Mouse (Mus musculus): ENCODE measurements around the gene Unc13b.

DNA sequence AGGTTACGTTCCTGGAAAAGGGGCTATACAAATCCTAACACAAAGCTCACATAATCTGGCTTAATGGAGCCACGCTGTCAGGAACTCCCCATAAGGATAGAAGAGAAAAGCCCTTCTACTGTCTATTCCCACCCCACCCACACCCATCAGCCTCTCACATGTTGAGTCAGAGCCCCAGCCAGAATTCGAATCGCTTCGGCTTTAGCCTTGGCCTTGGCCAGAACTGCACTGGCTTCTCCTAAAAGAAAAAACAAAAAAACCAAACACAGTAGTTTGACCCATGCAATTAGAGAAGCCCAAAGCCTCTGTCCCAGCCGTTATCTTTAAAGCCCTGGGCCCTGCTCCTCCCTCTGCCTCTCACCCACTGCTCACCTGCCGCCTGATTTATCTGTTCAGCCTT lies 29.6 kb upstream of the Unc13b start:
- no peak for TF ChIP-seq USF1 (IDR thresholded peaks at IDR 0.05; ENCODE audit: low read depth)
- TF ChIP-seq CTCF (IDR thresholded peaks at IDR 0.05; ENCODE audit: control insufficient read depth, insufficient read depth, insufficient read length) = no peak
- no peak for TF ChIP-seq MYOG (IDR thresholded peaks at IDR 0.05; ENCODE audit: control insufficient read depth, extremely low read depth, insufficient read length)
- TF ChIP-seq MYOD1 (IDR thresholded peaks at IDR 0.05; ENCODE audit: control insufficient read depth, insufficient read length, low read depth) = no peak
